8 mouse cellular contexts compared by ENCODE assay signal in the genomic region with DNA sequence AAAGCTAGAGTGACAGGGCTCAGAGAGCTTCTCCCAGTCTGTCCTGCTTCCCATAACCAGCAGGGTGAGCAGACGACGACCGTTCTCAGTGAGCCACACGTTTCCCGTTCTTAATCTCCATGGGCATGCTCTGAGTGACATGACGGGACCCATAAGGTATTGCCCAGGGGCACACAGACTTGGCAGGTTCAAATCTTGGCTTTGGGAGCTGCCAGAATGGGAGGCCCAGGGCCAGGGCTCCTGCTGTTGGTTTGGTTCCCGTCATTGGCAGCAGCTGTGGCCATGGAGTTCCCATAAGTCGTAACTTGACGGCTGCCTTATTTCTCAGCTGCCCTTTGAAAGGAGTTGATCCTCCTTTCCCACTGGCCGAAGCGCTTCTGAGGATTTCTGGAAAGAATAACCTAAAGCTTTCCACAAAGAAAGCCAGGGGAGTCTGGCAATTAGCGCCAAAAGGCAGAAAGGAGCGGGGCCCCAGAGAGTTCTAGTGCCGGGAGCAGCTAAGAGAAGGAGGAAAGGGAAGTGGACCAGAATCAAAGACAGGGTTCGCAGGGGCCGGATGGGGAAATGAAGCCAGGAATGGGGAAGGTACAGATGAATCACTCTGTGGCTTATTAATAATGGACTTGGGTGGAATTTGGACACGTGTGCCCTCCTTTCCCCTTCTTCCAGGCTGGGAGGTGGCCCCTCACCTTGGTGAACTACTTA. TPM values are rescaled to one million over a fixed set of nuclear protein-coding genes. Genes with fewer than 3 reads are reported as not detected.
A peak's percentile ranks its signal among the peaks of the same experiment; 100 is the strongest.
DNase-seq lines count a peak whose midpoint lies in the region; ATAC-seq lines count a peak whose summit lies in the region.

No protein-coding gene starts in this region.

- no peak overlapping the region for H3K9ac ChIP-seq in midbrain, embryonic 15.5 days

- peak; percentile 69 for DNase-seq in adrenal gland, postnatal 10 days
- DNase-seq in adrenal gland, adult 8-10 months: no peak
- peak; percentile 32 for DNase-seq in right cerebral cortex, postnatal 4 days
- DNase-seq in right cerebral cortex, adult 18-20 months: no peak
- DNase-seq in heart, postnatal 10 days: peak; percentile 72 to 79
- no peak for DNase-seq in left cerebral cortex, postnatal 25 days (ENCODE audit: low spot score in 2 of 2)

- 0 out of 2 replicates have a peak, but pooled peaks have one; percentile 48 for ATAC-seq in midbrain, embryonic 15.5 days (replicated peaks)
- ATAC-seq in CD4-positive, CD25-positive, alpha-beta regulatory T cell, adult 4 months: no peak

- no peak overlapping the region for H3K4me3 ChIP-seq in midbrain, embryonic 15.5 days

- H3K4me1 ChIP-seq in midbrain, embryonic 15.5 days: peaks cover 21% of the 10 kb centered on the region

- H3K27me3 ChIP-seq in midbrain, embryonic 15.5 days (replicated peaks): no peaks in the 10 kb centered on the region

- H3K9me3 ChIP-seq in midbrain, embryonic 15.5 days: no peaks in the 10 kb centered on the region

- 34% methylated on average over 17 of the region's 17 CpGs for WGBS in midbrain, embryonic 15.5 days

- H3K4me2 ChIP-seq in midbrain, embryonic 15.5 days: no peak overlapping the region

- intact Hi-C loops in heart, postnatal 10 days (cut with DNase I): loop anchor here (1.0 to 5.0 kb wide), 3 partner anchors 15 to 50 kb away; no protein-coding TSS in a partner anchor
- intact Hi-C loops in left cerebral cortex, postnatal 25 days (cut with DNase I): loop anchor here (2.0 to 5.0 kb wide), 4 partner anchors 35 to 220 kb away; a partner anchor contains a TSS

- no peaks in the 10 kb centered on the region for H3K36me3 ChIP-seq in midbrain, embryonic 15.5 days (replicated peaks)

- peak overlapping the region; percentile 36; the same call in 1 of the 2 replicates for H3K27ac ChIP-seq in midbrain, embryonic 15.5 days

RNA-seq across cellular contexts. Expression of a gene that starts 36.4 kb away (rescaled TPM):
- total RNA-seq in adrenal gland, postnatal 10 days (2021): 10 to 100 TPM in 1 of 2 experiments, 1 to 10 TPM in 1; 5.8 to 25.4 TPM
- 10 to 100 TPM; 13.3 to 32.9 (median 13.7) TPM for total RNA-seq in adrenal gland, adult 8-10 months (2022)
- total RNA-seq in heart, postnatal 10 days (2021): 1 to 10 TPM; 1.8 to 3.3 TPM
- 1.4 and 1.6 TPM in 2 replicates for polyA plus RNA-seq in midbrain, embryonic 15.5 days (2015; fragmentation: Nextera tagmentation; extraction: Ambion mirVana)
- polyA plus RNA-seq in CD4-positive, CD25-positive, alpha-beta regulatory T cell, adult 4 months (2017; shearing (Covaris generic)): 10 to 100 TPM; 11.3 to 39.0 TPM
- total RNA-seq in left cerebral cortex, postnatal 25 days (2021): 10 to 100 TPM; 47.2 to 55.9 TPM

Comparison
In these comparisons a context has a peak if more than half of its experiments do, and no peak if none do; other contexts are left out.
1. DNase-seq: peak in adrenal gland, postnatal 10 days (single experiment), right cerebral cortex, postnatal 4 days (single experiment) and heart, postnatal 10 days (2 of 2); none in adrenal gland, adult 8-10 months (single experiment), right cerebral cortex, adult 18-20 months (single experiment) and left cerebral cortex, postnatal 25 days (0 of 2).